8 mouse cellular contexts compared by ENCODE assay signal in the genomic region with DNA sequence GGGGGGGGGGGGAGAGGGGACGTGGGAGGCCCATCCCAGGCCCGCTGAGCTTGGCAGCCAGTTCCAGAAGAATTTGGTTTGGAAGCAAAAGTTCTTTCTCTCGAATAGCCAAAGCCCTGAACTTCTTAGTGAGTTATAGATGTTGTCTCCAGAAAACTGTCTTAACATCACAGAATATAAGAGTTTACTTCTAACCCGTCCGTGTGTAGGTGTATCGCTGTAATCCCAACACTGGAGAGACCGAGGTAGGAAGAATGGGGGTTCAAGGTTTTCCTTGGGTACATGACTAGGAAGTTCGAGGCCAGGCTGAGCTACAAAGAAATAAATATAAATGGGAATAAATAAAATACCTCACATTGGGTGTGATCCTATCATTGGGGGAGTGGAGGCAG. TPM values are rescaled to one million over a fixed set of nuclear protein-coding genes. Genes with fewer than 3 reads are reported as not detected.
DNase-seq lines count a peak whose midpoint lies in the region; ATAC-seq and TF ChIP-seq lines count a peak whose summit lies in the region.

No protein-coding gene starts in this region.

- H3K36me3 ChIP-seq in heart, embryonic 12.5 days = peaks cover 5% of the 10 kb centered on the region; the same call in 1 of the 2 replicates
- H3K36me3 ChIP-seq in embryonic facial prominence, embryonic 10.5 days (replicated peaks) = peaks cover 5% of the 10 kb centered on the region
- H3K36me3 ChIP-seq in hindbrain, embryonic 15.5 days = no peaks in the 10 kb centered on the region
- H3K36me3 ChIP-seq in midbrain, embryonic 14.5 days (ENCODE audit: control insufficient read depth, insufficient read depth, low read length) = 0 out of 2 replicates have a peak, but pooled peaks cover 1% of the 10 kb centered on the region

- TF ChIP-seq CTCF in cerebellum, adult 2 months (IDR thresholded peaks at IDR 0.05; ENCODE audit: borderline replicate concordance, insufficient read depth, low read depth, low read length) = no peak

- ATAC-seq in heart, embryonic 12.5 days (ENCODE audit: insufficient number of reproducible peaks, low FRiP score) = no peak
- peak; percentile 51 for ATAC-seq in hindbrain, embryonic 15.5 days (ENCODE audit: low FRiP score, low read depth)
- ATAC-seq in midbrain, embryonic 14.5 days (ENCODE audit: low FRiP score, low TSS enrichment) = no peak

- no peak for TF ChIP-seq POLR2A in cerebellum, adult 2 months (IDR thresholded peaks at IDR 0.05; ENCODE audit: borderline replicate concordance, insufficient read depth, low read length)

- peaks cover 26% of the 10 kb centered on the region for H3K4me1 ChIP-seq in heart, embryonic 12.5 days (replicated peaks)
- peaks cover 15% of the 10 kb centered on the region for H3K4me1 ChIP-seq in embryonic facial prominence, embryonic 10.5 days
- H3K4me1 ChIP-seq in hindbrain, embryonic 15.5 days (replicated peaks) = peaks cover 15% of the 10 kb centered on the region
- peaks cover 8% of the 10 kb centered on the region for H3K4me1 ChIP-seq in midbrain, embryonic 14.5 days (ENCODE audit: control insufficient read depth, insufficient read depth, low read length)
- H3K4me1 ChIP-seq in cerebellum, adult 2 months (ENCODE audit: control insufficient read depth, insufficient read depth, low read length) = no peaks in the 10 kb centered on the region; the same call in 1 of the 2 replicates

- H3K9ac ChIP-seq in heart, embryonic 12.5 days = no peak overlapping the region
- H3K9ac ChIP-seq in hindbrain, embryonic 15.5 days = no peak overlapping the region
- H3K9ac ChIP-seq in midbrain, embryonic 14.5 days (replicated peaks; ENCODE audit: low read length) = no peak overlapping the region

- H3K27ac ChIP-seq in heart, embryonic 12.5 days (ENCODE audit: poor library complexity, severe bottlenecking) = no peak overlapping the region
- H3K27ac ChIP-seq in embryonic facial prominence, embryonic 10.5 days (replicated peaks) = peak overlapping the region; percentile 92
- H3K27ac ChIP-seq in hindbrain, embryonic 15.5 days (replicated peaks) = no peak overlapping the region
- H3K27ac ChIP-seq in midbrain, embryonic 14.5 days (replicated peaks; ENCODE audit: low read depth, low read length) = no peak overlapping the region
- H3K27ac ChIP-seq in cerebellum, adult 2 months (ENCODE audit: insufficient read depth, low read length) = no peak overlapping the region

- no peaks in the 10 kb centered on the region for H3K27me3 ChIP-seq in heart, embryonic 12.5 days (replicated peaks)
- no peaks in the 10 kb centered on the region for H3K27me3 ChIP-seq in embryonic facial prominence, embryonic 10.5 days (replicated peaks; ENCODE audit: low read depth, poor library complexity, severe bottlenecking)
- H3K27me3 ChIP-seq in hindbrain, embryonic 15.5 days = no peaks in the 10 kb centered on the region
- no peaks in the 10 kb centered on the region for H3K27me3 ChIP-seq in midbrain, embryonic 14.5 days (ENCODE audit: control insufficient read depth, insufficient read depth, low read length)
- no peaks in the 10 kb centered on the region for H3K27me3 ChIP-seq in cerebellum, adult 2 months (ENCODE audit: control insufficient read depth, insufficient read depth, low read length)

- peak overlapping the region; percentile 75 for H3K4me2 ChIP-seq in heart, embryonic 12.5 days
- H3K4me2 ChIP-seq in hindbrain, embryonic 15.5 days = peak overlapping the region; percentile 67
- H3K4me2 ChIP-seq in midbrain, embryonic 14.5 days (ENCODE audit: low read length) = peak overlapping the region; percentile 58

- peak overlapping the region; percentile 84 for H3K4me3 ChIP-seq in heart, embryonic 12.5 days
- peak overlapping the region; percentile 93 for H3K4me3 ChIP-seq in embryonic facial prominence, embryonic 10.5 days
- peak overlapping the region; percentile 86 for H3K4me3 ChIP-seq in hindbrain, embryonic 15.5 days
- peak overlapping the region; percentile 64 for H3K4me3 ChIP-seq in midbrain, embryonic 14.5 days (replicated peaks; ENCODE audit: low read depth, low read length)
- no peak overlapping the region for H3K4me3 ChIP-seq in cerebellum, adult 2 months (replicated peaks; ENCODE audit: insufficient read depth, low read depth, low read length)

- DNase-seq in heart, adult 18-20 months = no peak
- DNase-seq in embryonic facial prominence, embryonic 10.5 days (ENCODE audit: low spot score) = no peak
- no peak for DNase-seq in midbrain, embryonic 14.5 days
- no peak for DNase-seq in cerebellum, adult 2 months
- DNase-seq in layer of hippocampus, postnatal 14 days (ENCODE audit: low spot score in 2 of 2) = no peak
- DNase-seq in adrenal gland, postnatal 25 days = no peak

- H3K9me3 ChIP-seq in heart, embryonic 12.5 days (replicated peaks) = no peaks in the 10 kb centered on the region
- H3K9me3 ChIP-seq in embryonic facial prominence, embryonic 10.5 days = no peaks in the 10 kb centered on the region
- H3K9me3 ChIP-seq in hindbrain, embryonic 15.5 days = no peaks in the 10 kb centered on the region
- H3K9me3 ChIP-seq in midbrain, embryonic 14.5 days (ENCODE audit: control insufficient read depth, low read length) = no peaks in the 10 kb centered on the region

- 51% methylated on average over 7 of the region's 8 CpGs for WGBS in heart, embryonic 12.5 days
- WGBS in embryonic facial prominence, embryonic 10.5 days = 52% methylated on average over 8 of the region's 8 CpGs
- 52% methylated on average over 7 of the region's 8 CpGs for WGBS in hindbrain, embryonic 15.5 days
- WGBS in midbrain, embryonic 14.5 days = 45% methylated on average over 8 of the region's 8 CpGs
- WGBS in cerebellum, adult 2 months = 37% methylated on average over 8 of the region's 8 CpGs

RNA-seq across cellular contexts. Expression of a gene that starts 0.4 kb away (rescaled TPM):
- 81.8 and 91.2 TPM in 2 replicates for polyA plus RNA-seq in heart, embryonic 12.5 days (2016; fragmentation: Nextera tagmentation; extraction: Ambion mirVana)
- 100 to 1,000 TPM; 121 to 126 TPM for total RNA-seq in heart, adult 18-20 months (2021)
- polyA plus RNA-seq in embryonic facial prominence, embryonic 10.5 days (2016; fragmentation: Nextera tagmentation; extraction: Ambion mirVana) = 60.1 and 66.2 TPM in 2 replicates
- 60.3 and 68.1 TPM in 2 replicates for polyA plus RNA-seq in hindbrain, embryonic 15.5 days (2015; fragmentation: Nextera tagmentation; extraction: Ambion mirVana)
- polyA plus RNA-seq in midbrain, embryonic 14.5 days (2014; fragmentation: Nextera tagmentation; extraction: Ambion mirVana) = 67.8 and 69.6 TPM in 2 replicates
- polyA plus RNA-seq in cerebellum, adult 2 months (2012; rRNA removed) = 37.6 and 40.9 TPM in 2 replicates
- 10 to 100 TPM; 49.0 to 49.1 TPM for total RNA-seq in layer of hippocampus, postnatal 14 days (2021)
- 74.7 and 90.2 TPM in 2 replicates for total RNA-seq in adrenal gland, postnatal 25 days (2021)

RNA-seq across cellular contexts. Expression of a gene that starts 17.3 kb away (rescaled TPM):
- 8.2 and 15.3 TPM in 2 replicates for polyA plus RNA-seq in heart, embryonic 12.5 days (2016; fragmentation: Nextera tagmentation; extraction: Ambion mirVana)
- total RNA-seq in heart, adult 18-20 months (2021) = 1 to 10 TPM; 8.0 to 9.8 TPM
- polyA plus RNA-seq in embryonic facial prominence, embryonic 10.5 days (2016; fragmentation: Nextera tagmentation; extraction: Ambion mirVana) = 13.9 and 14.3 TPM in 2 replicates
- polyA plus RNA-seq in hindbrain, embryonic 15.5 days (2015; fragmentation: Nextera tagmentation; extraction: Ambion mirVana) = 22.0 and 26.2 TPM in 2 replicates
- 11.6 and 18.4 TPM in 2 replicates for polyA plus RNA-seq in midbrain, embryonic 14.5 days (2014; fragmentation: Nextera tagmentation; extraction: Ambion mirVana)
- 13.4 and 15.7 TPM in 2 replicates for polyA plus RNA-seq in cerebellum, adult 2 months (2012; rRNA removed)
- total RNA-seq in layer of hippocampus, postnatal 14 days (2021) = 10 to 100 TPM in 1 of 2 experiments, not detected in 1; 10.7 TPM
- total RNA-seq in adrenal gland, postnatal 25 days (2021) = 16.5 and 34.2 TPM in 2 replicates

RNA-seq across cellular contexts. Expression of a gene that starts 36.9 kb away (rescaled TPM):
- 89.2 and 91.1 TPM in 2 replicates for polyA plus RNA-seq in heart, embryonic 12.5 days (2016; fragmentation: Nextera tagmentation; extraction: Ambion mirVana)
- total RNA-seq in heart, adult 18-20 months (2021) = 10 to 100 TPM in 1 of 2 experiments, 1 to 10 TPM in 1; 5.1 to 11.5 TPM
- polyA plus RNA-seq in embryonic facial prominence, embryonic 10.5 days (2016; fragmentation: Nextera tagmentation; extraction: Ambion mirVana) = 362 and 367 TPM in 2 replicates
- 685 and 698 TPM in 2 replicates for polyA plus RNA-seq in hindbrain, embryonic 15.5 days (2015; fragmentation: Nextera tagmentation; extraction: Ambion mirVana)
- 1,113 and 1,163 TPM in 2 replicates for polyA plus RNA-seq in midbrain, embryonic 14.5 days (2014; fragmentation: Nextera tagmentation; extraction: Ambion mirVana)
- polyA plus RNA-seq in cerebellum, adult 2 months (2012; rRNA removed) = 26.4 and 39.5 TPM in 2 replicates
- 10 to 100 TPM; 31.0 to 42.0 TPM for total RNA-seq in layer of hippocampus, postnatal 14 days (2021)
- total RNA-seq in adrenal gland, postnatal 25 days (2021) = 24.7 and 26.6 TPM in 2 replicates
